Mouse (Mus musculus): Measurements from ENCODE around the gene Maml3.

DNA sequence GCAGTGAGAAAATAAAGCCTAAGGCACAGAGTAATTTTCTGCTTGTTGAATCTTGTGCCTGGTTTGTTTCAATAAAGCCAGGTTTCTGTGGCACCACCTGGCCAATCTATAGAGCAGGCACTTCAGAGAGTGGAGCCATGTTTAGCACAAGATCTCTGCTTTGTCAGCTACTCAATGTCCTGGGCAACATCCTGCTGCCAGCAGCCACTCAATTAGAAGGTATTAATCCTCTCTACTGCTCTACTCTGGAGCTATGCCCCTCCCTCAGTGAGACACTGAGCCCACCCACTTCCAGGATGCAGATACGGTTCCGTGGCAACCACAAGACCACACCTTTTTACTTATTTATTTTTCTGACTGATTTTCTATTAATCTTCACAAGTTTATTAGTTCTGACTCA is 203.7 kb downstream of the Maml3 start:
- TF ChIP-seq CTCF (IDR thresholded peaks at IDR 0.05) (no peak), EP300 (IDR thresholded peaks at IDR 0.05) (no peak)

Data from lung, postnatal 0 days (tissue).